Mouse (Mus musculus): ENCODE measurements around the gene Lrrc15.

The Lrrc15 gene

DNA sequence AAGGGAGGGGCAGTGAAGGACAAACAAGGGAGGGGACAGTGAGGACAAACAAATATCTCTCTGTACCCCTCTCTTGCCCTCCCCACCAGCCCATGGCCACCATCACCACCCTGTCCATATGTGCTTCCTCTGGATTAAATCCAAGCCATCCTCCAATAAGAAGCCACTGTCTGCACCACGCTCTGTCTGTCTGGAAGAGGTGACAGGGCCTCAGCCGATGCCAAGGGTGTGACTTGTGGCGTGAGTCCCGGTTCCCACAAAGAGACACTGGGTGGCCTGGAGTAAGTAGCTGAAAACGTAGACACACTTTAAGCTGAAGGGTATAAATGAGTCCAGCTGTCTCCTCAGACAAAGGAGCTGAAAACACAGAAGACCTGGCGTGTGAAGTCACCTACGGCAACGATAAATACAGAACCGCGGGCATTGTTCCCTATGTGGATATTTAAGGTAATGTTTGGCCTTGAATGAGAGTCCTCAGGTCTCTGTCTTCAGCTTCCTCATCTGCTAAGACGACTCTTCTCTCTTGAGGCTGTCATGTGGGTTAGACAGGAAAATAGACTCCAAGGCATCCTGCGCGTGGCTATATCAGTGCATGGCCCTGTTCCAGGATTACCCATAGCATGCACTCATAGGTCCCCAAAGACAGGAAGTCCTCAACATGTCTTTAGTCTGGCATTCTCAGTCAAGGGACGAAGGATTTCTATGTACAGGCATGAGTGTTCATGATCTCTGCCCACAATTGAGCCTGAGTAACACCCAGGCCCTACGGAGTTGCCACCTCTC, 7.3 kb downstream of the Lrrc15 start:
- no peak for DNase-seq

DNA sequence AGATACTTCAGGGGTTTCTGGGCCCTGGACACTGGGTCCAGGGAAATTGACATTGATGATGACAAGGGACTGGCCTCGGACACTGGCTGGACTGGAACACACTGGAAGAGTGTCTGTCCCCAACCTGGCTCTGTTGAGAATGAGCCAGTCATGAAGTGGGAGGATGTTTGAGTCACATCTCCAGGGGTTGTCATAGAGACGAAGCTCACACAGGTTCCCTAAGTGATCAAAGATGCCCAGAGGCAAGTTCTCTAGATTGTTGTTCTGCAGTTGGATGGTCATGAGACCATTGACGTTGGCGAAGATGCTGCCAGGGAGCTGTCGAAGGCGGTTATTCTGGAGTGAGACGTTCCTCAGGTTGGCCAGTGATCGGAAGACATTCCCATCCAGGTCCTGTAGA, 10.0 kb downstream of the Lrrc15 start:
- no peak for DNase-seq

DNA sequence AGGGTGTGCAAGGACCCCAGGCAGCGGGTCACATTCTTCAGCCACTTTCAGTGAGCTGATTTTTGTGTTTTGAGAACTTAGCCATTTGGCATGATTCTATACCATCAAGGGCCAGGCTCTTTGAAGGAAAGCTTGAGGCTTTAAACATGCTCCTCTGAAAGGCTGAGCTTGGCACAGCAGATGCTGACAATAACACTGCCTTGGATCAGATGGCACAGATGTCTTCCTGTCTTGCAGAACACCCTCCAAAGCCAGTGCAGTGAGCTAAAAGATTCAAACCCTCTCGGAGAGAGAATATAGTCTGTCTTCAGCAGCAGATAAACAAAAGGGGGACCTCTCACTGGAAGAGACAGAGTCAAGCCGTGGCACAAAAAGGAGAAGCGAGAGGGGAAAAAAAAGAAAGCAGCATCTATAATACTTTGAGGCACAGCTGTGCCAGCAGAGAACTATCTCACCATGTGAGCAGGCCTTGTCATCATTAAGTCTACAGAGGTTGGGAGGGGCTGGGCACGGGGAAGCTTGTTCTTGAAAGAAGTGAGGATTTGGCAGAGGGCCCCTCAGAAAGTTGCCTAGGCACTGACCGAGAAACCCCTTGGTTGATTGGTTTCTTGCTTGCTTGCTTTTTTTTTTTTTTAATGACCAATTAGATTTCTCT, 11.0 kb downstream of the Lrrc15 start:
- DNase-seq: peak; percentile 50

DNA sequence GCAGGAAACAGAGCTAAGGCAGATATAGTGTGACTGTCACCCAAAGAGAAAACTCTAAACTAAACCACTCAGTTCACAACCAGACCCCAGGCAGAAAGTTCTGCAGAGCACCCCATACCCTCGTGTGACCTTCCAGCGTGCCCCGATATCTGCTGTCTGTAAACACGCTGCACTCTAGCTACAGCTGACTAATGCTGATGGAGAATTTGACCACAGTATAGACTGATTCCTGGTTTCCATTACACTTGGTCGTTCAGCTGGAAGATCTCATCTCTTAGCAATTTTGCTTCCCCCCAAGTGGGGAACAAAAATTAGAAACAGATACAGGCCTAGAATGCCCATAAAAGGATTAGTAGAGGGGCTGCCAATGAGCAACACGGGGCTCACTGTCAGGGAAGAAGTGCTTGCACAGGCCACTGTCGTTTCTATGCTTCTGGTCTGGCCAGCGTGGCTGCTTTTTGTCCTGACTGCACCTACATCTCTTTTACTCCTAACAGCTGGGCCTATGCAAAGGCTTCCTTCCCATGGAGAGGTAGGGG, 11.8 kb downstream of the Lrrc15 start:
- DNase-seq: no peak

DNA sequence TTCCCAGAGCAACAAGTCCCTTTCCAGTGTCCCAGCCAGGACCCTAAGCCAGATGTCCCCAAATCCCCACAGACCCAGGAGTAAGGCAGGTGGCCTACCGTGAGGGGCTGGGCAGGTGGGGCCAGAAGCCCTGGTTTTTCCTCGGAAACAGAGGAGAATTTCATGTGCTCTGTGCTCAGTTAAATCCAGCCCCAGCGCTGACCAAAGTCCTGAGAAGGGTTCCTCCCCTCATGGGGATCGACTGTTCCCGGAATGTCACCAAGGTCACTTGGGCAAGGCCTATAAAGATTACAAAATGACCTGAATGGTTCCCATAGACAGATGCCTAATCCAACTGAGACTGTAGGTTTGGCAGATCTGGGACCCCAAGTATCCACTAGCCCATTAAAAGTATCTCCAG, 15.7 kb downstream of the Lrrc15 start, which contains the start of gene Cpn2:
Gene Cpn2, minus strand, starts transcription at position 141 of the 400 bp plus-strand sequence.
- DNase-seq: no peak

DNA sequence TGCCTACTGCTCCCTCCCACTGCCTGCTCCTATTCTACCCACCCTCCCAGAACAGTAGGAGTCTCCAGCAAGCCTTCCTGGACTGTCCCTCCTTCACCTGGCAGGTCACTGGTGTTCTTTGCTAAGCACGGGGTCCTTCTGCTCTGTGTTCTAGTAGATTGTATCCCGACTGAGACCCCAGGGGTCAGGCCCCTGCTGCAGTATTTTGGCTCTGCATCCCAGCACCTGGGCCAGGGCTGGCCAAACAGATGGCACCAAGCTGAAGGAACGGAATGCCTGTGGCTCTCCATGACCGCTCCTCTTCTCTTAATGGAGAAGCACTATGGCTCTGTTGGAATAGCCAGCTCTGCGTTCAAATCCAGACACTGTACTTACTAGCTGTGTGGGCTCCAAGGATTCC, 16.5 kb downstream of the Lrrc15 start:
- DNase-seq: no peak

DNA sequence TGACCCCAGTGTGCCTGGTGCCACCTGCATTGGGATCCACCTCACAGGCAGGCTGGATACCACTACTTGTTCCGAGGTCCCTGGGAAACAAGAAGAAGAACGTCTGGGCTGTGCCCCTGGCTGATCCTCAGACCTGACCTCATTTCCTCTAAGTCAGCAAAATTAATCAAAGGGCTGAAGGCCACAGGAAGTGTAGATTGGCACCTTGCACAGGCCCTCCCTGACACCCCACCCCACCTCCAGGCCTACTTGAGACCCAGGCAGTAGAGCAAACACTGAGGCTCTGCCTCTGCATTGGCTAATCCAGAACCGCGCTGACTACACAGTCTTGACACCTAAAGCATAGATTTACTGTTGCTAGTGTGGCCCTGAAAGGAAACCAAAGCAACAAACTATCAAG, 17.4 kb downstream of the Lrrc15 start:
- no peak for DNase-seq

DNA sequence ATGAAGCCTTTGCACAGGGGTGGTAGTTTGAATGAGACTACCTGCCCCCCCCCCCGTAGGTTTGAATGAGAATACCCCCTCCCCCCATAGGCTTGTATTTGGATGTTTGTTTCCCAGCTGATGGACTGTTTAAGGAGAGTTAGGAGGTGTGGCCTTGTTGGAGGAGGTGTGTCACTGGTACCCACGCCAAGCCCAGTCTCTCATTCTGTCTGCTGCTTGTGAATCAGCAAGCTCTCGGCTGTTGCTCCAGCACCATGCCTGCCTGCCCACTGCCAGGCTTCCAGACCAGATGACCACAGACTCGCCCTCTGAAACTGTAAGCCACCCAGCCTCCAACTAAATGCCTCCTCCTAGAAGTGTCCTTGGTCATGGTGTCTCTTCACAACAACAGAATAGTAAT, 19.9 kb downstream of the Lrrc15 start:
- DNase-seq: no peak

DNA sequence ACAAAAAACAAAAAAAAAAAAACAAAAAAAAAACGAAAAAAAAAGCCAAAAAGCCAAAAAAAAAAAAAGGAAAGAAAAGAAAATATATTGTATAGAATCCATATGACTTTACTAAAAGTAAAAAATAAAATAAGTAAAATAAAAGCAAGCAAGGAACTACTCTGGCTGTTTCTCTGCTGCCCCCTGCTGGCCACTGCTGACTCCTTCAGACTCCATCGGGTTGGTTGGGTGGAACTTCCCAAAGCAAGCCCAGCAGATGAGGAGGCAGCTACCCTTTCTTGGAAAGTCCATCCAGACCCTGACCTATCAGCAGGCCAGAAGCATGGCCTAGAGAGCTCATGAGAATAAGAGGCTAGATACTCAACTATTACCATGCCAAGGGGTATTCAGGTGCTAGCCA, 20.4 kb downstream of the Lrrc15 start:
- peak; percentile 78 for DNase-seq

DNA sequence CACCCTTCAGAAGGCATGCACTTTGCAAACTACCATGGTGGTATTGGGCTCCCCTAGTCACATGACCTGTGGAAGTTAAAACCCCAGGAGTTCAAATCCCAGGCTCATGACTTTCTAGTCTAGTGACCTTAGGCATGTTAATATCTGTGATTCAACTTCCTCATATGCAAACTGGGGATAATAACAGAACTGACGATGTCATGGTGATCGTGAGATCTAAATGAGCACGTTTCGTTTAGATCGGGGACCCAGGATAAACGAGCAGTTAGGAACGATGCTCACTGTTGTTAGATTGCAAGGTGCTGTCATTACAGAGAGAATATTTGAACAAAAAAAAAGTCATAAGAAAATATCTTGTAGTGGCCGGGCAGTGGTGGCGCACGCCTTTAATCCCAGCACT, 20.9 kb downstream of the Lrrc15 start:
- DNase-seq: no peak

DNA sequence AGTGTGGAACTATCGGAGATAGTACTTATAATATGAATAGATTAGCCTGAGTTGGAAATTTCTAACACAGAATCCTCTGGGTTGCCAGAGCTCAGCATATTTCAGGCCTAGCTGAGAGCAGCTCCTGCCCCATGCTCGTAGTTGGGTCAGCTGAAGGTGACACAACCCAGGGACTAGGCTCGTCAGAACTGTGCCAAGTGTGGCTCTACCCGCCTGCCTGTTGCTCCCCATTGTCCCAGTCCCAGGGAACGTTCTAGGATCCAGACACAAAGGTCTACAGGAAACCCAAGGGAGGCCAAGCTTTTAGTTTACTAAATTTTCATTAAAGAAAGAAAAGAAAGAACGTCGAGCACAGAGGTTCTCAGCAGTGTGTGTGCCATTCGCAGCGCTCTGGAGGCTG, 21.7 kb downstream of the Lrrc15 start:
- no peak for DNase-seq

DNA sequence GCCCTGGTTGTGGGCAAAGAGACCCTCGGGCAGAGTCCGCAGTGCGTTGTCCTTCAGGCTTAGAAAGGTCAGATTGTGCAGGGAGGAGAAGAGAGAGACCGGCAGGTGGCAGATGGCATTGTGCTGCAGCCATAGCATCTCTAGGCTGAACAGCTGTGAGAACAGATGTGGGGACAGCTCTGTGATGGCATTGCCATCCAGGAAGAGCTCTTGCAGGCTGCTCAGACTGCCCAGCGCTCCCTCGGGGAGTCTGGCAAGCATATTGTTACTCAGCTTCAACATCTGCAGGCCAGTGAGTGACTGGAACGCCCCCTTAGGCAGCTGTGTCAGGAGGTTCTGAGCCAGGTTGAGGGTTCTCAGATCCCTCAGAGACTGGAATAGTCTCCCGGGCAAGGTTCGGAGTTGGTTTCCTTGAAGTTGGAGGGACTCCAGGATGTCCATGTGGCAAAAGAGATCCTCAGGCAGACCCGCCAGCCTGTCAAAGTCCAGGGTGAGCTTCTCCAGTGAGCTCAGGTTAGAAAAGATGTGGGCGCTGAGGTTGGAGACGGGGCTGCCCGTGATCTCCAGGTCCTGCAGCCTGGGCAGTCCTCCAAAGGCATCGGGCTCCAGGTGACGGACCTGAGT, 22.9 kb downstream of the Lrrc15 start:
- DNase-seq: no peak

DNA sequence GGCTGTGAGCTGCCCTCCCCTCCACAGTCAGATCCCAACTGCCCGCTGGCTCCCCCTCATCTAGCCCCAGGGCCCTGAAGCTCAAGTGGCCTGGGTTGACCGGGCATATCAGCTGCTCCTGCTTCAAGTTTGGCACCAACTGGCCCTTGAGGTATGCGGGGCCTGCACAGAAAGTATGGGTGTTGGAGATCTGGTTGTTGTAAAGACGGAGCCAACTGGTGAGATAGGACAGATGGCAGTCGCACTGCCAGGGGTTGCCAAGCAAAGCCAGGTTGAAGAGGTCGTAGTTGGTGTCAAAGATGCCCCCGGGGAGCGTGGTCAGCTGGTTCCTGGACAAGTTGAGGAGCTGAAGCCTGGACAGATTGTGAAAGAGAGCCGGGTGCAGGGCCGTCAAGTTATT, 23.6 kb downstream of the Lrrc15 start:
- no peak for DNase-seq

DNA sequence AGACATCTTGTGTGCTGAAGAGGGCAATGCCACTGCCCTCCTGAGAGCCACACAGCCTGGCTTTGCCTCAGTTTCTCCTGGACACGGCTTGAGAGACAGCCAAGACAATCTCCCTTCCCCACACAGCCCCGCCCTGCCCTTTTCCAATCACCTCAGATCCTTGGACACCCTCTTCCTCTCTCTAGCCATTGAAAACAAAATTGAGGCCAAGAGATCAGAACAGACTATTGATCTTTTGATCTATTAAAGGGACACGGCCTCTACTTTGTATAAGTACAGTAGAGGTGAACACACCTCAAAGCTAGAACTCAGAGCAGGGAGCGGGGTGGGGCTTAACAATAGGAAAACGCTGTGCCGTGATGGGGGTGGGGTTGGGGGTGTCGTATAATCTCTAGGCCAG, 24.6 kb downstream of the Lrrc15 start:
- DNase-seq: no peak

DNA sequence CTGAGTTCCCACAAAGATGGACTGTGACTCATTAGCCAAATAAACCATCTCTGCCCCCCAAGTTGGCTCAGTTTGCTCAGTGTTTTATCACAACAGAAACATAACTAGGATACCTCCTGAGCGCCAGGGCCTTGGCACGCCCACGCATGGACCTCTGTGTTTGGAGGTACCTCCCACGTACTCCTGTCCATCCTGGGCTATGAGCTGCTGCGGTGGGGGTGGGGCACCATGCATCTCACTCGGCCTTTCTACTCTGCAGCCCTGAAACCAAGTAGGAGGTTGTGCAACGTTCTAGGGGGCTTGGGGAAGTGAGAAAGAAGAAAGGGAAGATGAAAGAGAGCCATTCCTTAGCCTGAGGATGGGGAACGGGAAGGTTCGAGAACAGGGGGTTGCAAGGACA, 25.3 kb downstream of the Lrrc15 start:
- DNase-seq: no peak

DNA sequence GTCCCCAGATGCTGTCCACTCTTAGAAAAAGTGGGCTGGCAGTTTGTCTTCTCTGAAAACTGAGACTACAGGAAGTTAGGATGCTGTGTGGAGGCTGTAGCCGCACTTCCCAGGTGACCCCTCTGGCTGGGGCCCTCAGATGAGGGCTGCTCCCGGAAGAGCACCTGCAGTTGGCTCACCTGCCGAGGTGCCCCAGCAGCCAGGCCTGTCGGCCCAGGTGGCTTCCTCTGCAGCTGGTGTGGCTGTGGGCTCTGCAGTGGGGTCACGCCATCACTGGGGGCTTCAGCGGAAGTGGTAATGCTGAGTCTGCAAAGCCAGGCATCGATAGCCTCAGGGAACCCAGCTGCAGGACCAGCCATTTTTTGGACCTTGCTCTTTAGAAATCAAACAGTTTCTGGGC, 28.0 kb downstream of the Lrrc15 start:
- peak; percentile 73 for DNase-seq

DNA sequence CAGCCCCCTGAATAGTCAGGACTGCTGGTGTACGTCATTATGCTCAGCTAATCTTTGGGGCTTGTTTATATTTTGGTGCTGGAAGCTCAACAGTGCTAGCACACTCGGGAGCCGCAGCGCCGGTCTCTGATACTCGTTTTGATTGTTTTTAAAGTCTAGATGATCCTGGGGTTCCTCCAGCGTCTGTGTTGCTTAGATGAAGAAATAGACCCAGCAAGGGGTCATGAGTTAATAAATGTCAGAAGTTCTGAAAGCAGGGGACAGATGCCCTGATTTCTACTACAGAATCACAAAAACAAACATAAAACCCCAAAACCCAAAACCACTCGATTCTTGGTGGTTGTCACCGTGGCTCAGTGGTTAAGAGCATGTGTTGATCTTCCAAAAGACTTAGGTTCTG, 29.2 kb downstream of the Lrrc15 start:
- DNase-seq: no peak

DNA sequence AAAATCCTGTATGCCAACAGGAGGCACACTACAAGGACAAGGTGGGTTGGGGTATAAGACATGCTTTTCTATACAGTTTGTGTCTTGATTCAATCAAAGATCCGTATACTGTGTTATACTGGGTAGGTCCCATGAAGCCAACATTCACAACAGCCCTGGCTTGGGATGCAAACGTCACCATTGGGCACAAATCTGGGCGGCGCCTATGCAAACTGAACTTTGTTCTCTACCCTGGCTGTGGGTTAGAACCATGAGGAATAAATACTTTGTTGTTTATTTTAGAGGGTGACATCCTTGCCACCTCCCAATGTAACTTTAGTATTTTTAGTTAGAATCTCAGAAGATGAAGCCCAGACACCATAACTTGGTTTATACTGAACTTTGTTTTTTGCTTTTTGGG, 29.7 kb downstream of the Lrrc15 start:
- no peak for DNase-seq

DNA sequence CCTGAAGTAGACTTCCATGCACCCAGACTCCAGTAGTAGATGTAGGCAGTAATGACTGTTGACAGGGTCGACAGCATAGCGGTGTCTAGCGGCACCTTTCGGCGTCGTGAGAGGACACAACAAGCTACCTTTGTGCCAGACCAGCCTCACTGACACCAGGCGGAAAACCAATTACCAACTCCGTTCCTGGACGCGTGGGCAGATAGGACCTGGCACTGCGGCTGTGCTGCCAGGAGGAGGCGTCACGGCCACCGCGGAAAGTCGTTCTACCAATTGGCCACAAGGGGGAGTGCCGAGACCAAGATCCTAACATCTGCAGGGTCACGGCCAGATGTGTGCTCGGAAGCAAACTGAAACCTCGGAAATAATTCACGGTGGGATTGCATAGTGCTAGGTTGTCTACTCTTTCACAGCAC, 31.0 kb downstream of the Lrrc15 start:
- DNase-seq: peak; percentile 88

DNA sequence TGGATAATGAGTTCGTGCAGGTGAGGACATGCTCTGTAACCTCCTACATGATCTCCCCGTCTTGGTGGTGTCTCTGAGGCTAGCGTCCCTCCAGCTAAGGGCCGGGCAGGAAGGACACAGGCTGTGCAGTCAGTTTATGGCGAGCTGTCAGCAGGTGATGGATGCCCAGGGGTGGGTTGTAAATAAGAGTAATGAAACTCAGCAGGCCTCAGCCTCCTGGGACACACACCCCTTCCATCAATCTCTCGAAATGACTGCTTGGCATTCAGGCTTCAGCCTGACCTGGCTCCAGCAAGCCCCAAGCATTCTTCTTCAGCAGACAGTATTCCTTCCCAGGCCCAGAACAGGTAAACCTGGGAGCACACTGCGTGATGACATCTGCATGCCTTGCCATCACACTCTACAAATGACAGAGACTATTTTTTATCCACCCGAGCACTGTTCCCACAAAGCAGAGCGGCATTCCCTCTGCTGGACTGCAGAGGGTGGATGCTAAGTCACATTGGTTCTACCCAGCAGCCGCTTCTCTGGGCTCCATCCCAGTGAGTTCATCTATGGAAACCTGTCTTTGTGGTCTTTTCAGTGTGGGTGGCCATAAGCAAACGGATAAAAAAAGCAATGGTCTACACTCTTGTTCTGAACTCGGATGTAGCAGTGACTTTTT, 38.9 kb downstream of the Lrrc15 start:
- no peak for DNase-seq

DNA sequence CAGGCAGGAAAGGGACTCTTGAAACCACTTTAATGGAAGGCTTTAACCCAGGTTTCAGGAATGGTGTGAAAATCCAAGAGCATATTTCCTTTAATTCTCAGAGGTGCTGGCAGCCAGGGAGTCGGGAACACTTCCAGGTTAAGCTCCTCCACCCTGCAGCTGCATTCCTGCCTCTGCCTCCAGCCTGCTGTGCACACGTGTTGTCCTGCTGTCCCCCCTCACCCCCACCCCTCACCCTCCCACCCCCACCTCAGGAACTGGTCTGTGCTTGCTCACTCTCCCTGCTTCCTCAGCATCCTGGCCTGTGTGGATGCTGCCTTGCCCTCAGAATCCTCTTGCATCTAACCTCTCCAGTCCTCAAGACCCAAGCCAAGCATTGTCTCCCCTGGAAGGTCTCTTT, 41.4 kb downstream of the Lrrc15 start:
- no peak for DNase-seq

DNA sequence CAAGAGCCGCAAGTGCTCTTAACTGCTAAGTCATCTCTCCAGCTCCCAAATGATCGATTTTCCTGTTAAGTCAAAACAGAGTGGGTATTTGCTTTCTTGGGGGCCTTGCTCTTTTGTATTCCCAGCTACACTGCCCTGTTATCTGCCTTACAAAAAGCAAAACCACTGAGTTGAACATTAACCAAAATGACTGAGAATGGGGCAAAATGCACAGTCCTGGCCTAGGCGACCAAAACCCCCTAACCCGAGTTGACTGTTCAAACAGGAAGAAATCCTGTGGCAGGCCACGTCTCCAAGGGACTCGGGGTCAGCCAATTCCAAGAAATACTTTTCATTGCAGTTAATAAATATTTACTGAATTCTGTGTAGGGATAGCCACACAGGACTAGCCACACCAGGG, 44.3 kb downstream of the Lrrc15 start:
- DNase-seq: no peak

DNA sequence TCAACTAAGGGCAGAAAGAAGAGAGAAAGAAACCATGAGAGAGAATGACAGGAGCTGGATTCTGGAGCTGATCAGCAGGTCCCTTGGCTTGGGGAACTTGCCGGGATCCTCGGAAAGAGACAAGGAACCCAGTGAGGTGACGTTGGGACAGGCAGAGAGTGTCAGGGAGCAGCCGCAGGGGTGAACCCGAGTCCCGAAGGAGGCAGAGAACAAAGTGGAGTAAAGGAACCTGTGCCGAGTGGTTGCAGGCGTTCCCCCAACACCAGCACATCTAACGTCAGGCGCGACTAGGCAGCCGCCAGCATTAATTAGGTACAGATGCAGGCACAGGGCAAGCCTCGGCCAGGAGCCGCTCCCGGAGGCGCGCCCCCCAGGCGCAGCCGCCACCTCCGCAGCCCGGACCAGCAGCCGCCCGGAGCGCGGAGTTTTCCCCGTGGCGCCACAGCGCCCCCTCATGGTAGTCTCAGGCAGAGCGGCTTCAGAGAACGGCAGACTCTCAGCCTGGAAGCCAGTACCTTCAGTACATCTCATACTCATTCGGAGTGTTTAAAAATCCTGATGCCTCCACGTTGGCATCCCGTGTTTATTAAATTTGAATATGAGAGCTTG, 46.9 kb downstream of the Lrrc15 start:
- peak; percentile 89 for DNase-seq
